Mouse (Mus musculus): Measurements from ENCODE around the gene Cacna2d1.

DNA sequence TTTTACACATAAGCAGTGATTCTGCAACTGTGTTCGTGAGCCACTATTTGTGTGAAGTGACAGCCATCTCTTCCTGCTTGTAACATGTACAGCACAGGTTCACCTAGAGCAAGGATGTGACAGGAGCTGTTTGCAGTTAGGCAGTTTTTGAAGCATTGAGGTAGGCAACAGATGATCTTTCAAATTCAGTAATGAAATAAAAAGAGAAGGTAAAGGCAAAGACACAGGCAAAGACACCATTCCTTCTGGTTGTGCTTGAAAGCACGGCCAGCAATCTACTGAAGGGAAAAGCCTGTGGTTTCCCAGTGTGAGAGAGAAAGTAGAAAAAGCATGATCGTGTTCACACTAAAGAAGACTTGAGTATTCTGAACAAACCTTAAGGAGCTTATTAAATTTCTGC lies 201.5 kb downstream of the Cacna2d1 start:
- TF ChIP-seq CTCF (IDR thresholded peaks at IDR 0.05 in 2 of 3, conservative IDR thresholded peaks at IDR 0.05 in 1 of 3; ENCODE audit: control insufficient read depth in 1 of 3, insufficient read depth in 1 of 3, low read depth in 2 of 3, low read length in 3 of 3, poor library complexity in 1 of 3, severe bottlenecking in 1 of 3) (no peak), GABPA (IDR thresholded peaks at IDR 0.05; ENCODE audit: low read depth, low read length) (no peak), POLR2AphosphoS2 (IDR thresholded peaks at IDR 0.05; ENCODE audit: low read length) (no peak), POLR2A (IDR thresholded peaks at IDR 0.05; ENCODE audit: control insufficient read depth in 1 of 2, insufficient read depth in 1 of 2, low read depth in 1 of 2, low read length in 2 of 2, poor library complexity in 1 of 2) (no peak)
